Mouse (Mus musculus): ENCODE results near the gene Rapgef4.

GRCm38 (mm10) chr2:71974143-71974846, 6.7 kb upstream of the Rapgef4 start:
- TF ChIP-seq CTCF (IDR thresholded peaks at IDR 0.05; ENCODE audit: low read depth) (no peak), EP300 (IDR thresholded peaks at IDR 0.05; ENCODE audit: low read depth) (no peak)
